ENCODE assay signal across 17 mouse cellular contexts in the genomic region with DNA sequence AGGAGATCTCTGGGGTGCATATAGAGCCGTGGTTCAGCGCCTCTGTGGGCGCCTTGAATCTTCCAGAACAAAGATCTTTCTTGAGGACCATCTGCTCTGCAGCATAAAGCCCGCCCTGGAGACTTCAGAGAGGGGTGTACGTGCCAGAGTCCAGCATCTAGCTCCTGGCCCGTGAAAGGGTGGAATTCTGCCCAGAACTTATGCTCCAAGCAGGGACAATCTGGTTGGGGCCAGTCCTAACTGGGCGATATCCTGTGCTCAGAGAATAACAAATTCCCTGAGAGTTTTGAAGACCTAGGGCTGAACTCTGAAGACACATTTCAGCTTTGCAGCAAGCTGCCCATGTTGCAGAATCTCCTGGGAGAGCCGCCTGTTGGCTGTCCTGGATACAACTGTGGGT. TPM values are rescaled to one million over a fixed set of nuclear protein-coding genes. Genes with fewer than 3 reads are reported as not detected.
A peak's percentile ranks its signal among the peaks of the same experiment; 100 is the strongest.
DNase-seq lines count a peak whose midpoint lies in the region; ATAC-seq and TF ChIP-seq lines count a peak whose summit lies in the region.
"Had no signal": no experiment of that assay in that cellular context is flagged by ENCODE, and none has a peak within 500 bp of the region (broad histone marks: within the 10 kb centered on the region; RNA-seq: fewer than 3 reads in every experiment).

No protein-coding gene starts in this region.

- TF ChIP-seq CTCF in gastrocnemius, adult 2 months (IDR thresholded peaks at IDR 0.05): no peak
- TF ChIP-seq CTCF in kidney, postnatal 0 days (IDR thresholded peaks at IDR 0.05; ENCODE audit: low read depth): no peak

- ATAC-seq in kidney, embryonic 14.5 days (ENCODE audit: low FRiP score, low TSS enrichment): no peak
- ATAC-seq in kidney, postnatal 0 days (replicated peaks; ENCODE audit: low FRiP score, low read depth): peak; percentile 42; the same call in 1 of the 2 replicates
- no peak for ATAC-seq in megakaryocyte, adult 5-6 weeks (ENCODE audit: poor library complexity, severe bottlenecking)
- ATAC-seq: forebrain, embryonic 13.5 days had no signal

- peaks cover 21% of the 10 kb centered on the region for H3K4me1 ChIP-seq in kidney, embryonic 14.5 days (ENCODE audit: control insufficient read depth, insufficient read depth, low read length)
- peaks cover 19% of the 10 kb centered on the region for H3K4me1 ChIP-seq in kidney, postnatal 0 days (replicated peaks; ENCODE audit: insufficient read depth, low read length)

- H3K4me3 ChIP-seq in gastrocnemius, adult 2 months: no peak overlapping the region
- H3K4me3 ChIP-seq in kidney, embryonic 14.5 days (ENCODE audit: low read length): no peak overlapping the region
- no peak overlapping the region for H3K4me3 ChIP-seq in kidney, postnatal 0 days (replicated peaks; ENCODE audit: low read depth, low read length)
- H3K4me3 ChIP-seq: embryonic facial prominence, embryonic 12.5 days; forebrain, embryonic 13.5 days; hindbrain, embryonic 15.5 days; limb, embryonic 13.5 days; lung, embryonic 15.5 days had no signal

- H3K27me3 ChIP-seq in kidney, embryonic 14.5 days (ENCODE audit: control insufficient read depth, insufficient read depth, low read length): peaks cover 12% of the 10 kb centered on the region; the same call in 1 of the 2 replicates
- no peaks in the 10 kb centered on the region for H3K27me3 ChIP-seq in kidney, postnatal 0 days (ENCODE audit: insufficient read depth, low read length)
- H3K27me3 ChIP-seq: embryonic facial prominence, embryonic 12.5 days; forebrain, embryonic 13.5 days; hindbrain, embryonic 15.5 days had no signal

- WGBS in kidney, embryonic 14.5 days: 85% methylated on average over 8 of the region's 8 CpGs
- WGBS in kidney, postnatal 0 days: 66% methylated on average over 8 of the region's 8 CpGs

- H3K4me2 ChIP-seq in kidney, embryonic 14.5 days (replicated peaks; ENCODE audit: low read depth, low read length): no peak overlapping the region
- H3K4me2 ChIP-seq in kidney, postnatal 0 days (ENCODE audit: low read length): no peak overlapping the region
- H3K4me2 ChIP-seq: embryonic facial prominence, embryonic 12.5 days; forebrain, embryonic 13.5 days; hindbrain, embryonic 15.5 days; limb, embryonic 13.5 days; lung, embryonic 15.5 days had no signal

- peaks cover 7% of the 10 kb centered on the region; the same call in 1 of the 2 replicates for H3K9me3 ChIP-seq in kidney, embryonic 14.5 days (ENCODE audit: control insufficient read depth, low read length)
- H3K9me3 ChIP-seq in kidney, postnatal 0 days (replicated peaks; ENCODE audit: low read length): no peaks in the 10 kb centered on the region
- H3K9me3 ChIP-seq: embryonic facial prominence, embryonic 12.5 days; hindbrain, embryonic 15.5 days; limb, embryonic 13.5 days; lung, embryonic 15.5 days had no signal

- H3K27ac ChIP-seq in gastrocnemius, adult 2 months: no peak overlapping the region
- H3K27ac ChIP-seq in kidney, embryonic 14.5 days (ENCODE audit: low read depth, low read length): no peak overlapping the region
- peak overlapping the region; percentile 58; the same call in 1 of the 2 replicates for H3K27ac ChIP-seq in kidney, postnatal 0 days
- H3K27ac ChIP-seq: embryonic facial prominence, embryonic 12.5 days; forebrain, embryonic 13.5 days; hindbrain, embryonic 15.5 days; limb, embryonic 13.5 days; lung, embryonic 15.5 days had no signal

- no peak overlapping the region for H3K9ac ChIP-seq in kidney, embryonic 14.5 days (ENCODE audit: low read depth, low read length)
- no peak overlapping the region for H3K9ac ChIP-seq in kidney, postnatal 0 days (ENCODE audit: low read depth, low read length)
- H3K9ac ChIP-seq: embryonic facial prominence, embryonic 12.5 days; forebrain, embryonic 13.5 days; hindbrain, embryonic 15.5 days; limb, embryonic 13.5 days; lung, embryonic 15.5 days had no signal

- peak; percentile 19 for DNase-seq in gastrocnemius, adult 18-20 months (ENCODE audit: low spot score)
- no peak for DNase-seq in gastrocnemius, adult 2 months
- DNase-seq in kidney, adult 11 months: peak; percentile 92
- peak; percentile 85 for DNase-seq in adipocyte (ENCODE audit: low spot score)
- no peak for DNase-seq in kidney, postnatal 0 days (ENCODE audit: low spot score)
- DNase-seq in layer of hippocampus, adult 18-20 months (ENCODE audit: low spot score in 2 of 2): no peak
- DNase-seq: B cell, adult 2 months; cerebellum, adult 9-11 months; gastrocnemius, postnatal 14 days had no signal

- H3K36me3 ChIP-seq in kidney, embryonic 14.5 days (ENCODE audit: control insufficient read depth, insufficient read depth, low read length): no peaks in the 10 kb centered on the region
- no peaks in the 10 kb centered on the region for H3K36me3 ChIP-seq in kidney, postnatal 0 days (ENCODE audit: insufficient read depth, low read length)
- H3K36me3 ChIP-seq: embryonic facial prominence, embryonic 12.5 days; hindbrain, embryonic 15.5 days; limb, embryonic 13.5 days; lung, embryonic 15.5 days had no signal

- intact Hi-C loops in gastrocnemius, adult 2 months (cut with DNase I): no loop called here

RNA-seq across cellular contexts. Expression of gene Pck1, which starts 25.1 kb away (rescaled TPM):
- 10 to 100 TPM in 1 of 2 experiments, 1 to 10 TPM in 1; 5.7 to 10.8 TPM for total RNA-seq in gastrocnemius, adult 18-20 months (2021)
- total RNA-seq in gastrocnemius, adult 2 months (2021): 1 to 10 TPM in 1 of 2 experiments, under 1 TPM in 1; 0.41 to 3.3 TPM
- 0.60 and 3.0 TPM in 2 replicates for polyA plus RNA-seq in kidney, embryonic 14.5 days (2014; fragmentation: Nextera tagmentation; extraction: Ambion mirVana)
- polyA plus RNA-seq in kidney, postnatal 0 days (2015; fragmentation: Nextera tagmentation; extraction: Ambion mirVana): 47.2 and 67.8 TPM in 2 replicates
- not detected in 2 replicates for total RNA-seq in megakaryocyte, adult 5-6 weeks (2015)
- total RNA-seq in megakaryocyte, adult 5-6 weeks (2017): not detected in 2 replicates
- not detected for total RNA-seq in layer of hippocampus, adult 18-20 months (2021)
- total RNA-seq: MEL had no signal
- polyA plus RNA-seq: embryonic facial prominence, embryonic 12.5 days; forebrain, embryonic 13.5 days; hindbrain, embryonic 15.5 days; limb, embryonic 13.5 days had no signal

RNA-seq across cellular contexts. Expression of gene Zbp1, which starts 40.8 kb away (rescaled TPM):
- under 1 TPM in 1 of 2 experiments, not detected in 1; 0.47 TPM for total RNA-seq in gastrocnemius, adult 18-20 months (2021)
- not detected for total RNA-seq in gastrocnemius, adult 2 months (2021)
- 0.26 TPM in 1 of 2 replicates, not detected in the other for polyA plus RNA-seq in kidney, embryonic 14.5 days (2014; fragmentation: Nextera tagmentation; extraction: Ambion mirVana)
- polyA plus RNA-seq in kidney, postnatal 0 days (2015; fragmentation: Nextera tagmentation; extraction: Ambion mirVana): 1.3 and 1.7 TPM in 2 replicates
- total RNA-seq in megakaryocyte, adult 5-6 weeks (2015): 54.6 and 63.0 TPM in 2 replicates
- total RNA-seq in megakaryocyte, adult 5-6 weeks (2017): 35.6 and 56.8 TPM in 2 replicates
- total RNA-seq in layer of hippocampus, adult 18-20 months (2021): under 1 TPM in 1 of 2 experiments, not detected in 1; 0.30 TPM
- total RNA-seq: gastrocnemius, postnatal 14 days; MEL had no signal
- polyA plus RNA-seq: embryonic facial prominence, embryonic 12.5 days; forebrain, embryonic 13.5 days had no signal

RNA-seq across cellular contexts. Expression of gene Ctcfl, which starts 58.6 kb away (rescaled TPM):
- under 1 TPM; 0.07 to 0.19 TPM for total RNA-seq in gastrocnemius, adult 18-20 months (2021)
- under 1 TPM in 1 of 2 experiments, not detected in 1; 0.23 TPM for total RNA-seq in gastrocnemius, adult 2 months (2021)
- polyA plus RNA-seq in kidney, embryonic 14.5 days (2014; fragmentation: Nextera tagmentation; extraction: Ambion mirVana): 0.07 and 0.08 TPM in 2 replicates
- 0.08 TPM in 1 of 2 replicates, not detected in the other for polyA plus RNA-seq in kidney, postnatal 0 days (2015; fragmentation: Nextera tagmentation; extraction: Ambion mirVana)
- 0.11 TPM in 1 of 2 replicates, not detected in the other for total RNA-seq in megakaryocyte, adult 5-6 weeks (2015)
- not detected in 2 replicates for total RNA-seq in megakaryocyte, adult 5-6 weeks (2017)
- total RNA-seq in layer of hippocampus, adult 18-20 months (2021): not detected
- total RNA-seq: gastrocnemius, postnatal 14 days; MEL had no signal

Comparison
In these comparisons a context has a peak if more than half of its experiments do, and no peak if none do; other contexts are left out.
1. DNase-seq: peak in gastrocnemius, adult 18-20 months (single experiment), kidney, adult 11 months (single experiment) and adipocyte (single experiment); none in gastrocnemius, adult 2 months (single experiment), kidney, postnatal 0 days (single experiment) and layer of hippocampus, adult 18-20 months (0 of 2).
2. RNA of gene Zbp1, which starts 40.8 kb away (total RNA-seq): 35.6 to 63.0 TPM in megakaryocyte, adult 5-6 weeks; 0.47 TPM in gastrocnemius, adult 18-20 months, 0.30 TPM in layer of hippocampus, adult 18-20 months and not detected in gastrocnemius, adult 2 months; every median in the first group is over 10 times any median in the second.